Mouse (Mus musculus) embryonic facial prominence, embryonic 15.5 days (tissue): ENCODE measurements around the gene Rpl15. TPM values are rescaled to one million over a fixed set of nuclear protein-coding genes. Genes with fewer than 3 reads are reported as not detected.
A peak's percentile ranks its signal among the peaks of the same experiment; 100 is the strongest.
"Not testable (repeated sequence)": the region's sequence is repeated elsewhere in the genome, so short reads cannot be mapped to it uniquely, and the experiment has no call there.

Source experiments
- ATAC-seq: fragments of 200-750 bp; cut with Nextera tagmentation; 2 replicates; pipeline ENCODE4 v1.8.0; 2017; ENCODE audit warnings: low read depth, moderate TSS enrichment; ENCODE audit not compliant: insufficient number of reproducible peaks, low FRiP score, low TSS enrichment
- H3K27ac ChIP-seq: fragments of 300-500 bp; sonication (generic); replicated peaks from 2 replicates; pipeline ENCODE4 v1.5.1; 2015; ENCODE audit warnings: mild to moderate bottlenecking, inconsistent platforms
- H3K27me3 ChIP-seq: fragments of 300-500 bp; sonication (generic); 2 replicates; pipeline ENCODE4 v1.6.1; 2015; ENCODE audit warnings: inconsistent platforms
- H3K36me3 ChIP-seq: fragments of 300-500 bp; sonication (generic); 2 replicates; pipeline ENCODE4 v1.6.1; 2015; ENCODE audit warnings: mild to moderate bottlenecking, inconsistent platforms
- H3K4me1 ChIP-seq: fragments of 300-500 bp; sonication (generic); 2 replicates; pipeline ENCODE4 v1.6.1; 2015; ENCODE audit warnings: inconsistent platforms
- H3K4me2 ChIP-seq: fragments of 300-500 bp; sonication (generic); replicated peaks from 2 replicates; pipeline ENCODE4 v1.6.1; 2015; ENCODE audit warnings: mild to moderate bottlenecking, inconsistent platforms
- H3K4me3 ChIP-seq: fragments of 300-500 bp; sonication (generic); replicated peaks from 2 replicates; pipeline ENCODE4 v1.5.1; 2015; ENCODE audit warnings: mild to moderate bottlenecking, inconsistent platforms
- H3K9ac ChIP-seq: fragments of 300-500 bp; sonication (generic); 2 replicates; pipeline ENCODE4 v1.6.1; 2015; ENCODE audit warnings: inconsistent platforms
- H3K9me3 ChIP-seq: fragments of 300-500 bp; sonication (generic); replicated peaks from 2 replicates; pipeline ENCODE4 v1.6.1; 2016; ENCODE audit warnings: inconsistent platforms
- WGBS: fragments of 180-500 bp; shearing (Covaris S2); methylation state at CpG from one replicate; pipeline ENCODE4 v1.1.7; 2015; 5-methylcytosine and 5-hydroxymethylcytosine counted together
- polyA plus RNA-seq: library from polyadenylated mRNA; unstranded; fragments of >200 nt; fragmentation: Nextera tagmentation; extraction: Ambion mirVana; gene quantifications from 2 replicates; pipeline ENCODE4 v1.2.1, GENCODE M21; 2015

Gene Rpl15
- polyA plus RNA-seq, 1 experiment from 2014 or later = 399 TPM

- 68% methylated on average over 2 of the region's 2 CpGs for WGBS
- no peak overlapping the region for H3K27ac ChIP-seq
- peaks cover 7% of the 10 kb centered on the region; the same call in 1 of the 2 replicates for H3K36me3 ChIP-seq
- no peak overlapping the region for H3K4me2 ChIP-seq
- H3K9me3 ChIP-seq = no peaks in the 10 kb centered on the region
- no peaks in the 10 kb centered on the region for H3K4me1 ChIP-seq
- ATAC-seq = no peak
- H3K9ac ChIP-seq = no peak overlapping the region
- no peaks in the 10 kb centered on the region for H3K27me3 ChIP-seq
- H3K4me3 ChIP-seq = no peak overlapping the region
Observed at GRCm38 (mm10) chr14:18287391-18287790, 16.2 kb upstream of the Rpl15 start.

- Histone ChIP-seq H3K9me3 (no peaks in the 10 kb centered on the region), H3K4me3 (no peak overlapping the region), H3K27me3 (no peaks in the 10 kb centered on the region), H3K4me1 (no peaks in the 10 kb centered on the region), H3K9ac (no peak overlapping the region), H3K27ac (no peak overlapping the region), H3K4me2 (no peak overlapping the region), H3K36me3 (peaks cover 16% of the 10 kb centered on the region)
- ATAC-seq = no peak
- WGBS = 98% methylated on average over 2 of the region's 2 CpGs
Observed at GRCm38 (mm10) chr14:18286441-18286840, 15.2 kb upstream of the Rpl15 start.

GRCm38 (mm10) chr14:18285476-18285875, 14.3 kb upstream of the Rpl15 start:
- Histone ChIP-seq H3K27ac (no peak overlapping the region), H3K4me1 (no peaks in the 10 kb centered on the region), H3K4me2 (no peak overlapping the region), H3K9ac (no peak overlapping the region), H3K27me3 (no peaks in the 10 kb centered on the region), H3K4me3 (no peak overlapping the region), H3K36me3 (peaks cover 19% of the 10 kb centered on the region), H3K9me3 (no peaks in the 10 kb centered on the region)
- no peak for ATAC-seq
- WGBS = 86% methylated on average over 3 of the region's 3 CpGs

- H3K4me1 ChIP-seq = no peaks in the 10 kb centered on the region
- H3K4me2 ChIP-seq = no peak overlapping the region
- H3K36me3 ChIP-seq = peaks cover 25% of the 10 kb centered on the region
- no peak overlapping the region for H3K9ac ChIP-seq
- no peak for ATAC-seq
- no peak overlapping the region for H3K27ac ChIP-seq
- no peak overlapping the region for H3K4me3 ChIP-seq
- 69% methylated on average over 2 of the region's 2 CpGs for WGBS
- no peaks in the 10 kb centered on the region for H3K27me3 ChIP-seq
- no peaks in the 10 kb centered on the region for H3K9me3 ChIP-seq
Observed at GRCm38 (mm10) chr14:18284581-18284980, 13.4 kb upstream of the Rpl15 start.

- 82% methylated on average over 5 of the region's 5 CpGs for whole genome bisulfite sequencing
- Histone ChIP-seq H3K27me3 (no peaks in the 10 kb centered on the region), H3K36me3 (peaks cover 51% of the 10 kb centered on the region), H3K27ac (no peak overlapping the region), H3K4me2 (no peak overlapping the region), H3K4me3 (no peak overlapping the region), H3K9ac (no peak overlapping the region), H3K4me1 (no peaks in the 10 kb centered on the region), H3K9me3 (no peaks in the 10 kb centered on the region)
- no peak for ATAC-seq
Observed at GRCm38 (mm10) chr14:18280375-18280774, 9.2 kb upstream of the Rpl15 start.

GRCm38 (mm10) chr14:18274526-18274925, 3.3 kb upstream of the Rpl15 start:
- Histone ChIP-seq H3K27ac (no peak overlapping the region), H3K4me1 (peaks cover 8% of the 10 kb centered on the region), H3K36me3 (peaks cover 25% of the 10 kb centered on the region), H3K9ac (no peak overlapping the region), H3K9me3 (no peaks in the 10 kb centered on the region), H3K4me2 (no peak overlapping the region), H3K4me3 (no peak overlapping the region), H3K27me3 (no peaks in the 10 kb centered on the region)
- ATAC-seq = no peak
- 72% methylated on average over 1 of the region's 1 CpGs for WGBS

- peak overlapping the region; percentile 86 for H3K4me3 ChIP-seq
- H3K9ac ChIP-seq = peak overlapping the region; percentile 64; the same call in 1 of the 2 replicates
- H3K4me1 ChIP-seq = peaks cover 12% of the 10 kb centered on the region
- peaks cover 17% of the 10 kb centered on the region for H3K36me3 ChIP-seq
- H3K27ac ChIP-seq = peak overlapping the region; percentile 89
- no peaks in the 10 kb centered on the region for H3K27me3 ChIP-seq
- 6% methylated on average over 7 of the region's 7 CpGs for WGBS
- H3K9me3 ChIP-seq = no peaks in the 10 kb centered on the region
- H3K4me2 ChIP-seq = peak overlapping the region; percentile 61
- ATAC-seq = no peak
Observed at GRCm38 (mm10) chr14:18271666-18272065, 475 bp upstream of the Rpl15 start.

GRCm38 (mm10) chr14:18269947-18270528, 1.2 kb downstream of the Rpl15 start:
- not testable (repeated sequence) for ATAC-seq, H3K9me3 ChIP-seq, H3K27me3 ChIP-seq
- Histone ChIP-seq H3K4me2 (peak overlapping the region; percentile 59), H3K4me3 (peak overlapping the region; percentile 86), H3K27ac (peak overlapping the region; percentile 86), H3K36me3 (peaks cover 22% of the 10 kb centered on the region), H3K9ac (peak overlapping the region; percentile 91), H3K4me1 (peaks cover 12% of the 10 kb centered on the region)
- under 1% methylated on average over 23 of the region's 24 CpGs for WGBS

- Histone ChIP-seq H3K27me3 (no peaks in the 10 kb centered on the region), H3K9me3 (no peaks in the 10 kb centered on the region), H3K9ac (no peak overlapping the region), H3K27ac (no peak overlapping the region), H3K36me3 (peaks cover 19% of the 10 kb centered on the region), H3K4me1 (no peaks in the 10 kb centered on the region), H3K4me2 (no peak overlapping the region), H3K4me3 (no peak overlapping the region)
- 32% methylated on average over 4 of the region's 4 CpGs for WGBS
- ATAC-seq = peak; percentile 54; the same call in 1 of the 2 replicates
Observed at GRCm38 (mm10) chr14:18263427-18263826, 7.8 kb downstream of the Rpl15 start.

- Histone ChIP-seq H3K27me3 (no peaks in the 10 kb centered on the region), H3K27ac (no peak overlapping the region), H3K4me2 (no peak overlapping the region), H3K4me3 (no peak overlapping the region), H3K9me3 (no peaks in the 10 kb centered on the region), H3K36me3 (no peaks in the 10 kb centered on the region), H3K4me1 (no peaks in the 10 kb centered on the region), H3K9ac (no peak overlapping the region)
- 85% methylated on average over 3 of the region's 3 CpGs for WGBS
- no peak for ATAC-seq
Observed at GRCm38 (mm10) chr14:18261203-18261602, 10.0 kb downstream of the Rpl15 start.

GRCm38 (mm10) chr14:18242638-18243130, 28.5 kb downstream of the Rpl15 start:
- H3K27me3 ChIP-seq = no peaks in the 10 kb centered on the region
- 84% methylated on average over 21 of the region's 21 CpGs for WGBS
- H3K27ac ChIP-seq = no peak overlapping the region
- no peaks in the 10 kb centered on the region for H3K4me1 ChIP-seq
- no peak overlapping the region for H3K4me2 ChIP-seq
- no peak for ATAC-seq
- H3K36me3 ChIP-seq = no peaks in the 10 kb centered on the region
- H3K9ac ChIP-seq = no peak overlapping the region
- H3K4me3 ChIP-seq = no peak overlapping the region
- no peaks in the 10 kb centered on the region for H3K9me3 ChIP-seq

GRCm38 (mm10) chr14:18241786-18242185, 29.4 kb downstream of the Rpl15 start:
- Histone ChIP-seq H3K4me1 (no peaks in the 10 kb centered on the region), H3K9me3 (no peaks in the 10 kb centered on the region), H3K4me3 (no peak overlapping the region), H3K27ac (no peak overlapping the region), H3K9ac (no peak overlapping the region), H3K36me3 (no peaks in the 10 kb centered on the region), H3K27me3 (no peaks in the 10 kb centered on the region), H3K4me2 (no peak overlapping the region)
- ATAC-seq = no peak
- WGBS = 87% methylated on average over 4 of the region's 4 CpGs
